Mouse (Mus musculus) liver, postnatal 0 days (tissue): ENCODE results near the gene Kcnn3.

Experiments
- CTCF ChIP-seq: sonication (generic); IDR thresholded peaks from 2 replicates; pipeline ENCODE4 v1.5.1; 2016; ENCODE audit warnings: antibody characterized with exemption, low read depth
- EP300 ChIP-seq: IDR thresholded peaks from 2 replicates; pipeline ENCODE4 v1.6.1; 2016; ENCODE audit warnings: antibody characterized with exemption, low read depth, mild to moderate bottlenecking

- TF ChIP-seq CTCF (no peak), EP300 (no peak)
These were observed 183.6 kb downstream of the Kcnn3 start for GRCm38 (mm10) chr3:89703596-89703995.
